ENCODE assay signal across 9 mouse cellular contexts in the genomic region with DNA sequence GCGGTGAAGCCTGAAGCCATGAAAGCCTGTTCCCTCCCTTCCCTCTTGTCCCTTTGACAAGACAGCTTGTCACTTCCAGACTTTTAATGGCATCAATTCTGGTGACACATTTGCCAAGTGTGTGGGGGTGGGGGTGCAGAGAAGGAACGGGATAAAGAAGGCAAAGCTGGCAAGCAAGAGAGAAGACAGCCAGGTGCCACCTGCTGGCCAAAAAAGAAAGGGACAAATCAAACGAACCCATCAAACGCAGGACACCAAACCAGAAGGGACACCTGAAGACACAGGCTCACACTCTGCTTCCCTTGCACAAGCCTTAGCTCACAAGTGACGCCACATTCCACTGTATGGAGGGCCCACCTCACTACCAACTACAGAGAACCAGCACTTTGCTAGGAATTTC.
DNase-seq lines count a peak whose midpoint lies in the region; ATAC-seq lines count a peak whose summit lies in the region.
"Had no signal": no experiment of that assay in that cellular context is flagged by ENCODE, and none has a peak within 500 bp of the region (broad histone marks: within the 10 kb centered on the region; RNA-seq: fewer than 3 reads in every experiment).

No protein-coding gene starts in this region.

- H3K4me3 ChIP-seq in hindbrain, embryonic 14.5 days (replicated peaks; ENCODE audit: low read length) = no peak overlapping the region
- no peak overlapping the region for H3K4me3 ChIP-seq in hindbrain, embryonic 12.5 days
- H3K4me3 ChIP-seq in forebrain, embryonic 10.5 days = no peak overlapping the region
- H3K4me3 ChIP-seq: liver, embryonic 15.5 days had no signal

- WGBS in hindbrain, embryonic 14.5 days = 23% methylated on average over 5 of the region's 5 CpGs
- WGBS in hindbrain, embryonic 12.5 days = 33% methylated on average over 5 of the region's 5 CpGs
- 35% methylated on average over 5 of the region's 5 CpGs for WGBS in forebrain, embryonic 10.5 days

- no peak overlapping the region for H3K27ac ChIP-seq in hindbrain, embryonic 14.5 days
- H3K27ac ChIP-seq in hindbrain, embryonic 12.5 days = no peak overlapping the region
- no peak overlapping the region for H3K27ac ChIP-seq in forebrain, embryonic 10.5 days
- H3K27ac ChIP-seq: liver, embryonic 15.5 days had no signal

- no peaks in the 10 kb centered on the region for H3K36me3 ChIP-seq in hindbrain, embryonic 14.5 days (replicated peaks; ENCODE audit: control insufficient read depth, insufficient read depth)
- H3K36me3 ChIP-seq in hindbrain, embryonic 12.5 days = no peaks in the 10 kb centered on the region
- H3K36me3 ChIP-seq in forebrain, embryonic 10.5 days (replicated peaks) = no peaks in the 10 kb centered on the region
- H3K36me3 ChIP-seq: liver, embryonic 15.5 days had no signal

- no peak for ATAC-seq in hindbrain, embryonic 14.5 days (ENCODE audit: low FRiP score)
- no peak for ATAC-seq in hindbrain, embryonic 12.5 days (ENCODE audit: low FRiP score)

- H3K4me2 ChIP-seq in hindbrain, embryonic 14.5 days (replicated peaks) = no peak overlapping the region
- H3K4me2 ChIP-seq in hindbrain, embryonic 12.5 days (replicated peaks) = no peak overlapping the region
- H3K4me2 ChIP-seq: liver, embryonic 15.5 days had no signal

- no peak overlapping the region for H3K9ac ChIP-seq in hindbrain, embryonic 14.5 days
- no peak overlapping the region for H3K9ac ChIP-seq in hindbrain, embryonic 12.5 days
- H3K9ac ChIP-seq: liver, embryonic 15.5 days had no signal

- no peaks in the 10 kb centered on the region for H3K27me3 ChIP-seq in hindbrain, embryonic 14.5 days (ENCODE audit: control insufficient read depth, insufficient read depth, low read length)
- H3K27me3 ChIP-seq in hindbrain, embryonic 12.5 days = peaks cover 6% of the 10 kb centered on the region; the same call in 1 of the 2 replicates
- H3K27me3 ChIP-seq in forebrain, embryonic 10.5 days (ENCODE audit: poor library complexity, severe bottlenecking) = no peaks in the 10 kb centered on the region
- H3K27me3 ChIP-seq: liver, embryonic 15.5 days had no signal

- no peaks in the 10 kb centered on the region for H3K9me3 ChIP-seq in hindbrain, embryonic 14.5 days (ENCODE audit: control insufficient read depth, low read length)
- no peaks in the 10 kb centered on the region for H3K9me3 ChIP-seq in hindbrain, embryonic 12.5 days (replicated peaks)
- H3K9me3 ChIP-seq in forebrain, embryonic 10.5 days = no peaks in the 10 kb centered on the region
- H3K9me3 ChIP-seq: liver, embryonic 15.5 days had no signal

- DNase-seq in hindbrain, embryonic 14.5 days (ENCODE audit: low spot score) = peak; percentile 52
- peak; percentile 52 for DNase-seq in CD4-positive helper T cell, adult 2 months (ENCODE audit: low read depth, low spot score)
- peak; percentile 88 for DNase-seq in brain, adult 2 months (ENCODE audit: low read depth, low spot score)
- peak; percentile 37 for DNase-seq in forebrain, embryonic 10.5 days (ENCODE audit: extremely low spot score, low spot score)
- DNase-seq in kidney, postnatal 25 days = peak; percentile 64 to 76
- DNase-seq in lung, postnatal 36 days = peak; percentile 72
- DNase-seq in thymus, postnatal 36 days = peak; percentile 31 to 35

- H3K4me1 ChIP-seq in hindbrain, embryonic 14.5 days (replicated peaks; ENCODE audit: control insufficient read depth, insufficient read depth, low read length) = no peaks in the 10 kb centered on the region; the same call in 1 of the 2 replicates
- H3K4me1 ChIP-seq in hindbrain, embryonic 12.5 days = peaks cover 5% of the 10 kb centered on the region; the same call in 1 of the 2 replicates
- peaks cover 16% of the 10 kb centered on the region for H3K4me1 ChIP-seq in forebrain, embryonic 10.5 days
- H3K4me1 ChIP-seq: liver, embryonic 15.5 days had no signal

Comparison
In these comparisons a context has a peak if more than half of its experiments do, and no peak if none do; other contexts are left out.
1. DNase-seq: peak in every context shown above with its lines; median percentile 88 in brain, adult 2 months; 72 in lung, postnatal 36 days; 70 in kidney, postnatal 25 days; 52 in hindbrain, embryonic 14.5 days; 52 in CD4-positive helper T cell, adult 2 months; 37 in forebrain, embryonic 10.5 days; 33 in thymus, postnatal 36 days.